Mouse (Mus musculus) stomach, postnatal 0 days (tissue): ENCODE measurements around the gene Chst15.

Experiments
- CTCF ChIP-seq: IDR thresholded peaks from 2 replicates; pipeline ENCODE4 v1.5.1; 2016; ENCODE audit warnings: antibody characterized with exemption, low read depth, mild to moderate bottlenecking, moderate library complexity
- EP300 ChIP-seq: optimal IDR thresholded peaks from 2 replicates; pipeline ENCODE3; 2016; ENCODE audit warnings: antibody characterized with exemption

GRCm38 (mm10) chr7:132243225-132243624 lies 73.8 kb downstream of the Chst15 start:
- TF ChIP-seq EP300 (no peak), CTCF (no peak)
